Mouse (Mus musculus): Measurements from ENCODE around the gene Map2k5.

Gene Map2k5

DNA sequence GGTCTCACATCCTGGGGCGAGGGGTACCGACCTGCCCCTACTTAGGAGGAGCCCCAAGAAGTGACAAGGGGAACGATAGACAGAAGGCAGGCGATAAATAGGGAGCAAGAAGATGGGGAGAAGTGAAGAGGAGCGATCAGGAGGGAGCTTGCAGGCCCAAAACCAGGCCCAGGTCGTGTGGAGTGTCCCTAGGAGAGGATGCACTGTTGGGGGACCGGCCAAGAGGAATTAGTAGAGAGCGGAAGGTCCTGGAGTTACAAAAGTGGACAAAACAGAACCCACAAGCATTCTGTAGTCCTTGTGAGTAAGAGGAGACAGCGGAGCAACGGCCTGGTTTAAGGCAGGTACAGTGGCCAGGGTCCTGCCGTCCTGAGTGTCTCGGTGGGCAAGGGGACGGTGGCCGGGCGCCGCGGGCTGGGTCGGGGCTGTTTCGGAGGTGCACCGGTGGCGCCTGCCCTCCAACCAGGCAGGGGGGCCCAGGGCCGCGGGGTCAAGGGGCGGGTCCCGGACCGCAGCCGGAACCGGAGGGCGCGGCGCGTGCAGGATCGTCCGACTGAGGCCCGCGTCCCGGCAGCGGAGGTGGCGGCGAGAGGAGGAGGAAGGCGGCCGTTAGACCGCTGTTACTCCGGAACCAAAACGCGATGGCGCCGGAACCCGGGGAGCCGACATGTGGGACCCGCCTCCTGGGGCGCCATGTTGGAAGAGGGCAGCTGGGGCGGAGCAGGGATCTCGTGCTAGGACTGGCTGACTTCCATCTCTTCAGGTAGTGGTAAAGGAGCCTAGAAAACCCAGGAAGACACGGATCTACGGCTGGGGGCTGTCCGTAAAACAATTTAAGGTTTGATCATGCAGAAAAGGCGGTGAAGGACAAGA lies at the start of gene Map2k5:
Map2k5 (minus strand) TSS at position 633 of the 873 bp plus-strand sequence.
- peak; percentile 85 to 90 for DNase-seq (ENCODE audit: low spot score in 2 of 2)

DNA sequence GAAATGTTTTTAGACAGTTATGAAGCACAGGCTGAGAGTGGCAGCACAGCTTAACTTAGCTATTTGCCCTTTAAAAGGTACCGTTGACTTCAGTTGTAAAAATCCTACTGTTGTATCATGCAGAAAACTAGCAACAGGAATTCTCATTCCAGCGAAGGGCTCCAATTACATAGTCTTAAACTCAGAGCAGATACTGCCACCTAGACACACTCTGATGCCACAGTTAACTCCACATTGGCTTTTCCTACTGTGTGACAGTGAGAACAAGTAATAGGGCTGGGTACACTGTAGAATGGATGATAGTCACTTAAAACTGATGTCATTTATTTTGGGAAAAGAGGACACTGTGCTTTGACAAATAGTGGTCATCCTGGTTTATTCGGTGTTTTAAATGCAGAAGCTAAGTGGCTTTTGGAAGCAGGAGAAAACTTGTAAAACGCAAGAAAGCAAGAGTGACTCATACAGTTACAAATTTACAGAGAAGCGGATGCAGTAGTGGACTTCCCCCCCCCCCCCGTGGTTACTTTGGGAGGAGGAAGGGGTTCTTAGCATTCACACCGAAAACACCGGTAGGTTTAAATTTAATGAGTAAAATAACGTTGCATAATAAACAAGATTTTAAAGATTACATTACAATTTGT lies 43.5 kb upstream of the Map2k5 start:
- no peak for DNase-seq (ENCODE audit: low spot score in 2 of 2)

DNA sequence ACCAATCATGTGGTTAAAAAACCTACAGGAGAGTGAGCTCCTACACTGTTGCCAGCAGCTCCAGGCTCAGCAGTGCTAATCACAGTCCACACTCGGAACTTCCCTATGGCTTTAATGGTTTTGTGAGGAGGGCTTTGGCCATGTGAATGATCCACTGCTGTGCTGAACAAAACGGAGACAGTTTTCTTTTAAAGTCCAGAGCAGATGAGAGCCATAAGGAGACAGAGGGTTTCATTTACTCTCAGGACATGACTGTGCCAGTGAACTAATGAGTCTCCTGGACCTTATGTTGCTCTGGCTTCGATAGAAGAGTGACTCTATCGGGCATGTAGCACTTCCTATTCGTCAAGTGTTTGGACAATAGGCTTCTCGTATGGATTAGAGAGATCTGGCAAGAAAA lies 42.7 kb upstream of the Map2k5 start:
- no peak for DNase-seq (ENCODE audit: low spot score in 2 of 2)

DNA sequence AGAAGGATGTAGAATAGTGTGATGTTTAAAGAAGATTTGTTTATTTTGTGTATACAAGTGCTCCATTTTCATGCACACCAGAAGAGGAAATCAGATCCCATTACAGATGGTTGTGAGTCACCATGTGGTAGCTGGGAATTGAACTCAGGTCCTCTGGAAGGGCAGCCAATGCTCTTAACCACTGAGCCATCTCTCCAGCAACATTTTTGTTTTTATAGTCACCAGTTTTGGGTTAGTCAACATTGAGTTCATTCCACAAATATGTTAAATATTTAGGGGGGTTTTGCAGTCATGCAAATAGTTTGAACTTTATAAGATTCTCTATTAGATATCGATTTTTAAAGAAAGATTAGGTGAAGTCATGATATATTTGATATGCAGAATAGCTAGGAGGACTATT lies 22.5 kb upstream of the Map2k5 start:
- DNase-seq (ENCODE audit: low spot score in 2 of 2): no peak

DNA sequence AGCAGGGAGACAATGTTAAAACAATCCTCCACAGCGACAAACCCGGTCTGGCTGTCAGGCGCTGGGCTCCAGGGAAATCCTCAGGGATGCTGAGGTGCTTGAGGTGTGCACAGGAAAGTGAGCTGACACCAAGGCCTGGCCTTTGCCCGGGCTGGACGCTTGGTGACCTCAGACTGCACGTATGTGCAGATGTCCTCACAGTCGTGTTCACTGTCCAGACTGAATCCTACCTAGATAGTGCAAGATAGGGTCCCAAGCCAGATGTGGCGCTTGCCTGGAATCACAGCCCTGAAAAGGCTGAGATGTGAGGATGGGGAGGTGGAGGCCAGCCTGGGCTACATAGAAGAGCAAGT lies 21.7 kb upstream of the Map2k5 start:
- no peak for DNase-seq (ENCODE audit: low spot score in 2 of 2)

DNA sequence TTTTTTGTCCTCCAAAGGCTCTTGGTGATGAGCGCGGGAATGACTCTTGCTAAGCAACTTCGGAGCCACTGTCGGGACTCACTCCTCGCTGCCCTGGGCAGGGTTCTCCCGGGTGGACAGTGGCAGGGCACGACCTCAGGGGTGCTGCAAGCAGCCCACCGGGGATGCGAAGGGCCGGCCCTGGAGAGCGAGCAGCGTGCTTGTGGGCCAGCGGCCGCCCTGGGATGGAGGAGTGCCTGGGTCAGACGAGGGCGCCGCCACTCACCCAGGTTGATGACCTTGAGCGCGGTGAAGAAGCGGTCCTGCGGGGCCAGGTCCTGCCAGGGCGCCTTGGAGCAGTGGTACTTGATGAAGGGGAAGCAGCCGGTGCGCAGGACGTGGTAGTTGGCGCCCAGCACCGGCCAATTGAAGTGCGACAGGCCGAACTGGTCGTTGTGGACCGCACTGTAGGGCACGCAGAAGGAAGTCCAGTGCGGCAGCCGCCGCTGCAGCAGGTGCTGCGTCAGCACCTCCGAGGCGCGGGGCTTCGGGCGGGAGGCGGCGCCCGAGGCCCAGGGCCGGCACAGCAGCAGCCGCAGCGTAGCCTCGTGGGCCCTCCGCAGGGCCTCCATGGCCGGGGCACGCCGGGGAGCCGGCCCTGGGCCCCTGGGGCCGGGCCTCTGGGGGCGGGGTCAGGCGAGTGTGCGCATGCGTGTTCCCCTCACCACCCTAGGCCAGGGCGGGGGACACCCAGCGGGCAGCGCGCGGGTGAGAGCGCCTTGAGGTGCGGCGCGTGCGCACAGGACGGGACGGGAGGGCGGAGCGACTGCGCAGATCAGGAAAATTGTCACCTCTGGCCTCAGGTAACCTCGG lies 21.1 kb upstream of the Map2k5 start, which contains the start of gene 2300009A05Rik:
2300009A05Rik (minus strand) TSS at position 636 of the 852 bp plus-strand sequence.
- peak; percentile 96 for DNase-seq (ENCODE audit: low spot score in 2 of 2)

DNA sequence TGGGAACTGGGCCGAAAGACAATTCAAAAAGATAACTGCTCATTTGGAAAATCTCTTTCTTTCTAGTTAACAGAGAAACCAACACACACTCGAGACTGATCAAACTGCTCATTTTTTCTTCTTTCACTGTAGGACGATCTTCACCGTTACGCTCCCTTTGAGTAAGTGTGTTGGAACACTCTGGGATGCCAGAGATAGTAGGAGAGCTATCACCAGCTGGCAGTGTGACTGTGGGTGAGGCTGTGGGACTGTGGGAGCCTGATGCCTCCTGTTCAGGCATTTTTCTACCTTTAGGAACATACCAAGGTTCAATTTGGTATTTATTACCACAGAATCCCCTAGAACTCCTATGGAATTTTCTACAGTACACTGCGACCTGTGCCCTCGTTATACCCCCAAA lies 17.9 kb upstream of the Map2k5 start:
- DNase-seq (ENCODE audit: low spot score in 2 of 2): no peak

DNA sequence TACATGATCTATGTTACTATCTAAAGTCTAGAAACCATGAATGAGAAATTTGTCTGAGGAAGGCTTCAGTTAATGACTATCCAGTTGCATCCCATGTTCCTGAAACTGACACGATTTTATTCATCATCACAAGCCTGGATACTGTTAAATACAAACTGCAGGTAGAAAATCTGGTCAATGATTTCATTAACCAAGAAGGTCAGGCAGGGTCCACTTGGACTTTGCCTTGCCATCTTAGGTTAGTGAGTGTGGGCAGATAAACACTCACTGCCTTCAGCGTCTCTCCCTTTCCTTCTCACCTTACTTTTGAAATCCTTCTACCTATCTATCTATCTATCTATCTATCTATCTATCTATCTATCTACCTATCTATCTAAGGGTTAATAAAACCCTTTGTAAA lies 13.6 kb upstream of the Map2k5 start:
- no peak for DNase-seq (ENCODE audit: low spot score in 2 of 2)

DNA sequence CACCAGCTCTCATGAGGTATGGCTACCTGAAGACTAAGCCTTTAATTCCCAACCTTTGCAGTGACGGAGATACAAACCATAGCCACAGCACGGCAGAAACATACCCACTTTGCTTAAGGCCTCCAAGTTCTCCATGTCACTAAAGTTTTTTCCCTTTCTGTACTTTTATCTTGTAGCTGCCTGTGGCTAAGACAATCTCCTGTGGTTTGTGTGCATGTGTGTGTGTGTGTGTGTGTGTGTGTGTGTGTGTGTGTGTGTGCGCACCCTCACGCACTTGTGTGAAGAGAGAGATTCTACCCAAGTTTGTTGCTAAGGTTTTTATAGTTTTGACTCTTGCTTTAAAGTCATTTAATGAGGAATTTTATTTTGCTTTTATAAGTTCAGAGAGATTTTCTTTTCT lies 5.1 kb upstream of the Map2k5 start:
- DNase-seq (ENCODE audit: low spot score in 2 of 2): no peak

DNA sequence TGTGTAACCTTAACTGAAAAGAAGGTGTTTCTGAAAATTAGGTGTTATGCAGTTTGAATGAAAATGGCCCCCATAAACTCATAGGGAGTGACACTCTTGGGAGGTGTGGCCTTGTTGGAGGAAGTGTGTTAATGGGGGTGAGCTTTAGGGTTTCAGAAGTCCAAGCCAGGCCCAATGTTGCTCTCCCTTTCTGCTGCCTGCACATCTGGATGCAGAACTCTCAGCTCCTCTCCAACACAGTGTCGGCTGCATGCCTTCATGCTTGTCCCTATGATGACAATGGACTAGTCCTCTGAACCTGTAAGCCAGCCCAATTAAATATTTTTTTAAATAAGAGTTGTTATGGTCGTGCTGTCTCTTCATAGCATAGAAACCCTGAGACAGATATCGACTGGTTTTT lies 2.6 kb upstream of the Map2k5 start:
- DNase-seq (ENCODE audit: low spot score in 2 of 2): no peak

DNA sequence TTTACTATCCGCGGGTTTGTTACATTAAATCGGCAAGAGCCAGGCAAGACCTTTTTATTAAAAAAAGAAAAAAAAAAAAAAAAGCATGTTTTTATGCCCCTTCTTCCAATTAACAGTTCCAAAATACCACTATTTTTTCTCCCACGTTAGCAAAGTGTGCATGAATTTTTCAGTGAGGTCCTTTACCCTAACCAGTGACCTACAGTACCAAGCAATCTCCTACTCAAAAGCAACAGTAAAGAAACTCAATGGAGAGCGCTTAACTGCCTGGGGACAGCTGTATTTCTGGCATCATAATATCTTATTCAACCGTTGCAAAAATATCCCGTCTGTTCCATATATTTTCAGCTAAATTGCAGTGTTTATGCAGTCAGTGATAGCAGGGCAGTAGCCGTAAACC lies 472 bp upstream of the Map2k5 start:
- DNase-seq (ENCODE audit: low spot score in 2 of 2): no peak

DNA sequence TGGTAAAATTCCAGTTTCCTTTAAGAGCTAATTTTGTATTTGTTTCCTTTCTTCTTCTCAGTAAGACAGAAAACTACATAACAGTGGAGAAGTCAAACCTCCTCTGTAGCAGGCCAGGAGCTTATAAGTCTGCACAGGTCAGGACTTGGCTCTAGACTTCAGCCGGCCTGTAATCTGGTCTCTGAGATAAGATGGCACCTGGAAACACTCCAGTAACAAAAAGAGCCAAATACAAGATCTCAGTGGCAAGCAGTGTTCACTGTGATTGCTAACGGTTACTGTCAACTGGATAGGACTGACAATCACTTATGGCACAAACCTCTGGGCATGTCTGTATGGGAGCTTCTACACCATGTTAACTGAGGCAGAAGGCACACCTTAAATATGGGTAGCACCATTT lies 4.4 kb downstream of the Map2k5 start:
- no peak for DNase-seq (ENCODE audit: low spot score in 2 of 2)

DNA sequence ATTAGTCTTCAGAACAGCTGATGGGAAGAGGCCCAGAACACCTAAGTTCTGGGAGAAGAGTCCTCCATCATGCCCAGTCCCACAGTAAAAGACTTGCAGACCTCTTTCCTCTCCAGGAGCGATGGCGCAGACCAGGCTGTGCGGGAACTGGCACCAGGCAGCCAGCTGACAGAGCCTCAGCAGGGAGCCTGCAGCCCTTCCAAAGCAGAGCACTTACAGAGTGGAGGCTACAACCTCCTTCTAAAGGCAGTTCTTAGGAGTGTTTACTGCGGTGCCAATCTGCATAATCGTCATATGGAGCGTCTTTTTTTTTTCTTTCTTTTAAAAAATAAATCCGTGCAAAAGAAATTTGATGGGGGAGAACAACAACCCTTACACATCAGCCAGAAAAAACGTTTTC lies 5.2 kb downstream of the Map2k5 start:
- DNase-seq (ENCODE audit: low spot score in 2 of 2): no peak

DNA sequence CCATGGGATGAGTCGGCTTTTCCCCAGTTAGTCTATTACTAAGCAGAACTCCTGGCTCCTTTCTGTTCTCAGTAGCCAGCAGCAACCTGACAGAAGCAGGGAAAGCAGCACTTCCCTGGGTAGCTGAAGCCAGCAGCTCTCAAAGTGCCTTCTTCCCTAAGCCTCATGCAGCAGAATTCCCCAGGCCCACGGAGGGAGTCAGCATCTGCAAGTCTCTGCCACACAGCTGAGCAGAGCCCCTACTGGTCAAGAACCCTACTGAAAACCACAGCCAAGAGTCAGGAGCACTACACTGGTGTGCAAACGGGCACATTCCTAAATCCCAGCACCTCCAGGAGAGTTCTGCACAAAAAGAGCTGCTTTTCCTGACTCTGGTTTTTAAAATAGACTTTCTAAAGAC lies 17.3 kb downstream of the Map2k5 start:
- no peak for DNase-seq (ENCODE audit: low spot score in 2 of 2)

DNA sequence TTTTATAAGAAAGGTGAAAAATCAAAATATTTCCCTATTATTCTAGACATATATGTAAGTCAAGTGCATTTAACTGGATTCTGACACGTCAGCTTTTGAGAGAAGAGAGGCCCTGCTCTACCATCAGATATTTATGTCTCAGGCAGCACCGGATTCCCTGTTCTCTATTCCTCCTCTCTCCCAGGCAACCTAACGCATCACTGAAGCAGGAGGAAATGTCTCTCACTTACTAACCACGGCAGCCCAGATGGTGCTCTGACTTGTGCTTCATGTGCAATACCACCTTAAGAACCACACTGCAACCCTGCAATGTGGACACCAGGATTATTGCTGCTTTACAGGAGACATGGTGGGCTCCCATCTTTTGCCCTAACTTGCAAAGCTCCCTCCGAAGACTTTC lies 18.7 kb downstream of the Map2k5 start:
- no peak for DNase-seq (ENCODE audit: low spot score in 2 of 2)

DNA sequence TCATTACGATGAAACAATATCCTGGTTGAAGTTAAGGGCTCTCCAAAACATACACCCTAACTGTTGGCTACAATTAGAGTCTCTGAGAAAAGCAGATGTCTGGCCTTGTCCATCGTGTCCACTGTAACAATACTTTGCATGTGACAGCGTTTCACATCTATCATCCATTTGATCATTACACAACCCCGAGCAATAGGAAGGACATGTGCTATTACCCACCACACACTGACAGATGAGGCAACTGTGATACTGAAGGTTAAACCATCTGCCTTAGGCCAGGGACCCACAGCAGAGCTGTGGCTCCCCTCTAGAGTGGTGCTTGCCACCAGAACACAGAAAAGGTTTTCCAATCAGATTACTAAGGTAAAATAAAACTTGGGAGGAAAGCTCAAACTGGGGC lies 21.0 kb downstream of the Map2k5 start:
- no peak for DNase-seq (ENCODE audit: low spot score in 2 of 2)

DNA sequence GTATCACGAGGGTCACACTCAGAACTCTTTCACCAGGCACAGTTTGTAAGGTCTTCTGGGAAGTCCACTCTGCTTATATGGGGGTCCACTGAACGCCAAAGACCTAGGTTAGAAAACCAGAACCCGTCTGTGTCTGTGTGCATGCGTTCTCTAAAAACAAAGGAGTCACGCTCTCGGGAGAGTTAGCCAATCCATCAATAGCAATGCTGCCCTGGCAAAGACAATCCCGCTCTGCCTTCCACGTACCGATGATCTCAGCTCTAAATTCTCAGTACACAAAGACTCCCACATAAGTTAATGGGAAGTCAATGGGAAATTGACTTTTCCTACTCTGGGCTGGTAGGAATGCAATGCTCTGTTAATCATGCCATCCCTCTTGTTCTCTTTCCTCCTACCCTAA lies 21.4 kb downstream of the Map2k5 start:
- DNase-seq (ENCODE audit: low spot score in 2 of 2): no peak

DNA sequence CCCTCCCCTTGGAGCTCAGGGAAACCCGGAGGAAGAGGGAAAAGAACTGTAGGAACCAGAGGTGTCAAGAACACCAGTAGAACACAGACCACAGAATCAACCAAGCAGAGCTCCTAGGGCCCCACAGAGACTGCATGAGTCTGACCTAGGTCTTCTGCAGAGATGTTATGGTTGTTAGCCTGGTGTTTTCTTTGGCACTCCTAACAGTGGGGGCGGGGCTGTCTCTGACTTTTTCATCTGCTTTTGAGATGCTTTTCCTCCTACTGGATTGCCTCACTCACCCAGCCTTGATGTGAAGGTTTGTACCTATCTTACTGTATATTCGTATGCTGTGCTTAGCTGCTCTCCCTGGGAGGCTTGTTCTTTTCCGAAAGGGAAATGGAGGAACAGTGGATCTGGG lies 23.5 kb downstream of the Map2k5 start:
- DNase-seq (ENCODE audit: low spot score in 2 of 2): no peak

DNA sequence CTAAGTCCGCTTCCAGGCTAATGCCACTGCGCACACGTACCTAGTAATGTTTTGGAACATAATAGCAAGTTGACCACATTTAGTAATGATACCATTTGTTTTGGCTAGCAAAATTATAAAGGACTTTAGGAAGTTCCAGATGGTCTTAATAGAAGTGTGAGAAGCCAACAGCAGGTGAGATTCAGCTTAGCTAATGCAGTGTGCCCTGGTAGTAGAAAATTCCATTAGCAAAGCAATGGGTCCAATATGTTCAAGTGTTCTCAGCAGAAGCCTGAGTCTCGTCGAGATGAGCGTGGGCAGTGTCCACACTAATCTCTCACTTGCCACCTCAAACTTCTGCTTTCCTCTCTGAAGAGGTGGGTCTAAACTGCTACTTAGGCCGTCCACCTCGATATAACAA lies 27.7 kb downstream of the Map2k5 start:
- no peak for DNase-seq (ENCODE audit: low spot score in 2 of 2)

DNA sequence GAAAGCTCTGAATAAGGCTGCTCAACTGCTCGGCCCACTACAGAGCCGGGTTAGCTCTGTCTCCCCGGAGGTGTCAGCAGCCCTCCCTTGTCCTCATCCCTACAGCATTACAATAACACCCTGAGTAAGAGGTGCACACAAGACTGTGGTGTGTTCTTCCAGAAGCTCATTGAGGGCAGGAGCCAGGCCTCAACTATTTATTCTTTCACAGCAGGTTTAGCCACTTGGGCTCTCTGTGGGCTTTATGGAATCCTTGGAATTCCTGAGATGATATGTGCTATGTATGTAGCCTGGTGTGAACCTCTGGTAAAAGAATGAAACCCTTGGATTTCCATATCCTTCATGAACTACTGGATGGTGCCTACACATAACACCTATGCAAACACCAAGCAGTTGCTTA lies 28.5 kb downstream of the Map2k5 start:
- no peak for DNase-seq (ENCODE audit: low spot score in 2 of 2)

DNA sequence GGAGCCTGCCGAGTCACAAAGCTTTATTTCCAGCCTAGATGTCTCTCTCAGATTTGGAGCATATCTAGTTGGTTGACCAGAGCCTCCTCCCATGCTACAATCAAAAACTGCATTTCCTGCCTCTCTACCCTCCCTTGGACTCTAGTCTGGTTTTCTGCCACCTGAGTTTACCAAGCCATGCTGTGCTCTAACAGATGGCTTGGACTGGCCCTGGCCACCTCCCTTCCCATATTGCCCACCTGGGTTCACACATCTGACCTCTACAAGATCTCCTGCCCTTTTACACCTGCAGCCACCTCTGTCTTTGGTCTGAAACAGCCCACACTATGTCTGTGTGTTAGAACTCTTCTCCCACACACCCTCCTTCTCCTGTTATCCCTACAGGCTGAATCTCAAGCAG lies 29.6 kb downstream of the Map2k5 start:
- DNase-seq (ENCODE audit: low spot score in 2 of 2): no peak

DNA sequence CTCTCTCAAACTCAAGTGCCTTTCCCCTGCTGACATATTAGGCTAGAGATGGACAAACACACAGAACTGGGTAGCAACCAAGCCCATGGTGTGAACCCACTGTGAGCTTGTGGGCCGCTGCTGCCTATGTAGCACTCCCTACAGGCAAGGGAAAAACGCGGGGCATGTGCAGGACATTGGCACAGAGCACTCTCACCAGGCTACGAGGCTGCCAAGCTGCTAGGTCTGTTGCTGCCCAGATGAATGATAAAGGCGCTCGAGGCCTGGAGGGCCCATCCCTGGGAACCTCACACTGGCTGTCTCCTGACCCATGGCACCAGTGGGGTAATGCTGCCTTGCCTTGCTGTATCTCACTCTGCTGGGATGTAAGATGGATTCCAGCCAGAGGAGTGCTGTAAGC lies 31.7 kb downstream of the Map2k5 start:
- DNase-seq (ENCODE audit: low spot score in 2 of 2): no peak

DNA sequence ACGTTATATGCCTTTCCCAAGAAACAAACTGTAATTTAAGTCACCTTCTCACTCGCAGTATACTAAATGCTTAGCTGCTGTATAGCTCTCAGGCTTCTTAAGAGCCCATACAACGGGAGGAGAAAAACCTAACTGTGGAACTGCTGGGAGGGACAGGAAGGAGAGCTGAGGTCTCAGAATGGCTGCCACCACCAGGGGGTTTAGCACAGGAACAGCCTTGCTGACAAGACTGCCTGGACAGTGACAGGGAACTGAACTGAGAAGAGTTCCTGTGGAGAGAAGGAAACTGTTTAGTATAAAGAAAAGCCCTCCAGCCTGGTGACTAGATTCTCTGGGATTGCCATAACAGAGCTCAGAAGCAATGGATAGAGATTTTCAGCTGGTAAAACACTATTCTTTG lies 35.9 kb downstream of the Map2k5 start:
- no peak for DNase-seq (ENCODE audit: low spot score in 2 of 2)

All from urinary bladder, postnatal 4 days (tissue).